Mouse (Mus musculus): ENCODE data around the gene Mars.
A peak's percentile ranks its signal among the peaks of the same experiment; 100 is the strongest.

Gene Mars

DNA sequence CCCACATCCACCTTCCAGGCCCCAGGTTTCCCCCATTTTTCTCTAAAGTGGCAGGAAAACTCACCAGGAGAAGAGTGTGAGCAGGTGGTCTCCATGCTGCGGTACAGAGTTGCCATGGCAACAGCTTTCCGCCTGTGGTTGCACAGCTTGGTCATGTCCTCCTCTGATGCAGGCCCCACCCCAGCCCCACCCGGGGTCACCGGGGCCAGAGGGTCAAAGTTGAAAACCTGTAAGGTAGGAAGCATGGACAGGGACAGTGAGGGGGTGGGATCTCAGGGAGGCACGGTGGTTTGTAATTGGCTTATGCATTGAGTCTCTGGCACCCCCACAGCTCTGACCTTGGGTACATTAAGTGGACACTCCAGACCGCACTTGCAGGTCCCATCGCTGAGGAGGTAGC lies 24.9 kb downstream of the Mars start:
- no peak for DNase-seq (ENCODE audit: low spot score in 2 of 2)

DNA sequence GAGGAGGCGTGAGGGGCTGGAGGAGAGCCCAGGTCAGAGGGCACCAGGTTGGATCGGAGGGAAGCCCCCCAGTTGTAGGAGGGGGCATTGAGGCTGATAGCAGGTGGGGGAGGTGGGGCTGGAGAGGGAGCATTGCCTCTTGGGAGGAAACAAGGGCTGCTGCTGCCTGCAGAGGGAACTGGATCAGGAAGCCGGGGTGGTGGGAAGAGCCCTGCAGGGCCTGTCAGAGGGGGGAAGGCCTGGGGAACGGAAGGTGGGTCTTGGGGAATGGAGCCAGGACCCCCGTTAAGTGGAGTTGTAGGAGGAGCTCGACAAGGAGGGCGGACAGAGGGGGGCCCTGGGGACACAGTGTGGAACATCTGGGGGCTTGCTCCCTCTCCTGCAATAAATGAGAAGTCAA lies 25.4 kb downstream of the Mars start:
- DNase-seq (ENCODE audit: low spot score in 2 of 2) = no peak

DNA sequence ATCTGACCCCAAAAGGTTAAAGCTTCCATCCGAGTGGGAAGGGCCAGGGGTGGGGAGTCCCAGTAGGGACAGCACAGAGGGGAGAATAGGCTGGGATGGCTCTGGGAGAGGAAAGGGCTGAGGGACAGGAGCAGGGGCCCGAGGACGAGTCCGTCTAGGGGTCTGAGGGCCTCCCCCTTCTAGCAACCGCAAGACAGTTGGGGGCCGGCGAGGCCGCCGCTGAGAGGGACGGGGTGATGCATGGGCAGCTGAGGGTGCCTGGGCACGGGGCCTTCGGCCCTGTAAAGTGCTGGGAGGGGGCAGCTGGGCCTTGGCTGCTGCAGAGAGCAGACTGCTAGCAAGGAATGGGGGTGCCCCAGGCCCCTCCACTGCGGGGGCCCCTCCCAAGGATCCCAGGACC lies 25.9 kb downstream of the Mars start:
- no peak for DNase-seq (ENCODE audit: low spot score in 2 of 2)

DNA sequence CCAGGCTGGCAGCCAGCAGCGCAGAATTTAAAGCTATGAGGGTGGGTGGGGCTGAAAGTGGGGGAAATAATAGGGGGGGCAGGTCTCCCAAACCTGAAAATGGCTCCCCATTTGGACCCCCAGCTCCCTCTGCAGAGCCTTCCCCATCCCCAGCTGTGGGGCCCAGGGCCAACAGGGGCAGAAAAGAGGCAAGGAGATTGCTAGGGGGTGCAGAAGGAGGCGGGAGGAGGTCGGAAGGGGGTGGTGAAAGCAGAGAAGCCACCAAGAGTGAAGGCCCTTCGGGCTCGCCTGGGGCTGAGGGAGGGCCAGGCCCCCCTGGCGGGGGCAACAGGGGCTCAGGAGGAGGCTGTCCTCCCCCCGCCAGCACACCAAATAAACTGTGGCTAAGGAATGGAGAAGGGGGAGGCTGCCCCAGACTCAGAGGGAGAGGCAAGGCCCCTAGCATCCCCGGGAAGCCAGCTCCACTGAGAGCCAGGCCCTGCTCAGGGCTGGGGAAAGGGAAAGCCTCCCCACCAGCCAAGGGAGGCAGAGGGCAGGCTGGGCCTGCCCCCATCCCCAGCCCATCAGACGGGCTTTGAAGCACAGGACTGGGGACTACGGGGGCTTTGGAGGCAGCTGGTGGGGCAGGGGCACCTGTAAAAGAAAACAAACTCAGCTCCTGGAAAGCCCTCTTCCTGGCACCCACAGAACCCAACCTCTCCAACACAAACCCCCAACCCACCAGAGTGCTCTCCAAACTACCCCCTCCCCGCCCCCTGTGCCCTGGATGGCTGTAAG lies 26.7 kb downstream of the Mars start:
- no peak for DNase-seq (ENCODE audit: low spot score in 2 of 2)

DNA sequence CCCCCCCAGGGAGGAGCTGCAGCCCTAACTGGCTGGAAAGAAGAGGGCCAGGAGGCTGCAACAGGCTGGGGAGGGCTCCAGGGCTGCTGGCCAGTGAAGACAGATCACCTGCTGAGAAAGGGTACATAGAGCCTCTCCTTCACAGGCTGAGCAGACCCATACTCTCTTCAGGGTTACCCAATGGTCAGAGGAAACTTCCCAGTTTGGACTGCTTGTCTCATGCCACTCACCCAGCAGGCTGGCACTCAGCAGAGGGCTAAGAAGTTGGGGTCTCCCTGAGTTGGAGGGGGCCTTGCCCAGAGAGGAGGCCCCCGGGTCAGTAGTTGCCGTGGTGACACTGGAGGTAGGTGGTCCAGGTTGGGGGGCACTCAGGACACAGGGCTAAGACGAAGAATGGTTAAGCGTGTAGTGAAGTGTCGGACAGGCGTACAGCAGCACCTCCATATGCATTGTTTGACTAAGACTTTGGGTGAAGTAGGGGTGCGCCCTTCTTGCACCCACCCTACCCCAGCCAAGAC lies 27.4 kb downstream of the Mars start:
- DNase-seq (ENCODE audit: low spot score in 2 of 2) = no peak

DNA sequence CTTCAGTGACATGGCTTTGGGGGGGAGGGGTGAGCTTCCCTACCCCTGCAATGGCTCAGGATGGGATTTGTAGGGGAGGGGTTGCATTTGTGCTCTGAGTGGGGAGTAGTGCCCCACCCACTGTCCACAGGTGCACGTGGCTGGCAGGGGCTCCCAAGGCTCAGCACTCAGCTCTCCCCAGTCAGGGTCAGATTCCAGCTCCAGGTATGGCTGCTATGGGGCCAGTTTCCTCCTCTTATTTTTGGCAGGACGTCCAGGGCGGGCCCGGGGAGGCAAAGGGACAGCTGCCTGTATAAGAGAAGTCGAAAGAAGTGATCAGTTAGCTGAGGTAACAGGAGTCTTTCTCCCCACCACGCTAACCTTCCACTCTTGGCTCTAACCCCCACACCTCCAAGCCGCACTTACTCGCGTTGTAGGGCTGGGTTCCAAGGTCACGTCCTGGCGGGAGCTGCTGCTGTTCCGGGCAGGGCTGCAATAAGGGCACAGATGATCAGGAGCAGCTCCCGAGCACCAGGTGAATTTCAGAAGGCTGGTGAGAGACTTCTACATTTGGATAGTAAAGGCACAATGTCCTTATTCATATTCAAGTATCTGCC lies 28.9 kb downstream of the Mars start:
- no peak for DNase-seq (ENCODE audit: low spot score in 2 of 2)

DNA sequence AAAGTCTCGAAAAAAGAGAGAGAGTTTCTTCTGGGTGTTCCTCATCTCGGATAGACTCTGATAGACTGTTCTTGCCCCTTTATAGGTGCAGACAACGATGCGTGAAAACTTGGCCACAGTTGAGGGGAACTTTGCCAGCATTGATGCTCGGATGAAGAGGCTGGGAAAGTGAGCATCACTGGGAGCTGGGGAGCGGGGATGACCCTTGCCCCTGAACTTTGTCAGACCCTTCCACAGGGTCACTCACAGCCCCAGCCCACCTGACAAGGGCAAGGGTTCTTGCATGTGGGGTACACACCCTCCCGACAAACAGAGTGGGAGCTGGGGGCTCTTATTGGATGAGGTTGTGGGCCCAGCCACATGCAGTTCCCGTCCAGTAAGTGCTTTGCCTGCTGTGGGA lies 30.3 kb downstream of the Mars start:
- DNase-seq (ENCODE audit: low spot score in 2 of 2) = no peak

DNA sequence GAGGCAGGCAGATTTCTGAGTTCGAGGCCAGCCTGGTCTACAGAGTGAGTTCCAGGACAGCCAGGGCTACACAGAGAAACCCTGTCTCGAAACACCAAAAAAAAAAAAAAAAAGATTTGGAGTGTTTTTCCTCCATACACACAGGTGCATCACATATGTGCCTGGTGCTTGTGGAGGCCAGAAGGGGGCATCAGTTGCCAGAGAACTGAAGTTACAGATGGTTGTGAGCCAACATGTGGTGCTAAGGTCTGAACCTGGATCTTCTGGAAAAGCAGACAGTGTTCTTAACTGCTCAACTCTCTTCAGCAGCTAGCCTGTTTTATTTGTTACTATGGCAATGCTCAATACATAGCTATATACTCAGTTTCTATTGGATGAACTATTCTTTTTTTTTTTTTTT lies 31.9 kb downstream of the Mars start:
- no peak for DNase-seq (ENCODE audit: low spot score in 2 of 2)

DNA sequence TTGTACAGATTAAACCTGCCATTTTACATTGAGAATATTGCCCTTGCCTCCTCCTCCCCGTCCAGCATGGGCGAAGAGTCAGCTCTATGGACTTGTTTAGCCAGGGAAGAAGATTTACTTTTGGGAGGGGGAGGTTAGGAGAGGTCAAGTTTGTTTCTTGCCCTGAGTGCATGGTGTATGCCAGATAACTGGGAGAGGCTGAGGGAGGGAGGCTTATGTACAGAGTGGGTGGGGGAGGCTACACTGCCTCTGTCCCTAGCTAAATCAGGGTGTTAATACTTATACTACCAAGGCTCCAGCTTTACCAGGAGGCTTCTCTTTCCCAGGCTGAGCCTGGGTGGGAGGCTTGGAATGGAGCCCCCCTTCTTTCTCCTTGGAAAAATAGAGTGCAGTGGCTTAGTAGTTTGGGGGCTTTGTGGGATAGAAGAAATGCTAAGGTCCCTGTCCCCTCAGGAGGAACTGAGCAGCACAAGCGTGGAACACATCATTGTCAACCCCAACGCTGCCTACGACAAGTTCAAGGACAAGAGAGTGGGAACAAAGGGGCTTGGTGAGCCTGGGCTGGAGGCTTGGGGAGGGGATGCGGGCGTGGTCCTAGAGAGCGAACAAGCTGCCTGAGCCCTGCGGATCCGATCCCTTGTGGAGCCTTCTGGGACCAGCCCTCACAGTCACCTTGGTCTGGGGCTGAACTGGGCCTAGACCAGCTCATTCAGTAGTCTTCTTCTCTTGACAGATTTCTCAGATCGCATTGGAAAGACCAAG lies 37.1 kb downstream of the Mars start:
- no peak for DNase-seq (ENCODE audit: low spot score in 2 of 2)

DNA sequence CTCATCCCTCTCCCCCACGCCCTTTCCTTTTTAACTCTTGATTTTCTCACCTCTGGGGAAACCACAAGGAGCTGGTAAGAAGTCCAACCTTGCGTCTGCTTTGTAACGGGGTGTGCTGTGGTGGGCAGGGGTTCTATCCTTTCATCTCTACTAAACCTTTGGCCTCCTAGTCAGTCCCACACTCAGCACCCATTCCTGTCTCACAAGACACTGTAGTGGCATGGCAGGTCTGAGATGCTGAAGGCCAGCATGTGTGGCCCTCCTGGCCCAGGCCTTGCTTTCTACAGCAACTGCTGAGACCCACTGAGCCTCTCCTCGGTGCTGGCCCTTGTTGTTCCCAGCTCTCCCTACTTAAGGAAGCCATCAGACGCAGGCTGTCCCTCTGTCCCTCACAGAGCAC lies 39.2 kb downstream of the Mars start:
- DNase-seq (ENCODE audit: low spot score in 2 of 2) = no peak

DNA sequence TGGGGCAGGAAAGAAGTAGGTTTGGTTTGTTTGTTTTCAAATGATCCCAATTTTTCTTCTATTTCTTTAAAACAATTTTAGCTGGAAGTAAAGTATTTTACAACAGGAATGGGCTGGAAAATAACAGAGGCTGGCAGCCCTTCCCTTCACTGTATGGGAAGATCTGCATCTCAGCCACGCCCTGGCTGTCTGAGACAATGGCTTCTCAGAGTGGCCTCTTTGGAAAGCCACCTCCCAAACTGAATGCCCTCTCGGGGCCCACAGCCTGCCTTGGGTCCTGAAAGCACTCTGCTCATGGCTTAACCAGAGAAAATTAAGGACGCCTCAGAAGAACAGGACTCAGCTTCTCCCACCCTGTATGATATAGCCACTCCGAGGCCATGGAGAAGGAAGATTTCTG lies 41.7 kb downstream of the Mars start:
- DNase-seq (ENCODE audit: low spot score in 2 of 2) = no peak

DNA sequence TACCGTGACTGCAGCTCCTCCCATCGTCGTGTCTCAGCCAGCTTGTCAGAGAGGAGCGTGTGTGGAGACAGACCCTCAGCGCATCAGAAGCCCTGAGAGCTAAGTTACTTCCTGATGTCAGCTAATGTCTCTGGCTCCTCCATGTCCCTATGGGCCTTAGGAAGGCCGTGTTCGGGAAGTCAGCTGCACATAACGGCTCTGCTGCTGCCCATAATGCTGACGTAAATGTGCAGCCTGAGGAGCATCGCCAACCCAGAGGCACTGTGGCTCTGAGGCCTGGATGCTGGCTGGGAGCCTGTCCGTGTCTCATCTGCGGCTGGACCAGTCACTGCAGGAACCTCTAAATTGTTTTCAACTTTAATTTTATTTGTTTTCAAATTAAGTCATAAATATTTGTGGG lies 42.5 kb downstream of the Mars start:
- no peak for DNase-seq (ENCODE audit: low spot score in 2 of 2)

DNA sequence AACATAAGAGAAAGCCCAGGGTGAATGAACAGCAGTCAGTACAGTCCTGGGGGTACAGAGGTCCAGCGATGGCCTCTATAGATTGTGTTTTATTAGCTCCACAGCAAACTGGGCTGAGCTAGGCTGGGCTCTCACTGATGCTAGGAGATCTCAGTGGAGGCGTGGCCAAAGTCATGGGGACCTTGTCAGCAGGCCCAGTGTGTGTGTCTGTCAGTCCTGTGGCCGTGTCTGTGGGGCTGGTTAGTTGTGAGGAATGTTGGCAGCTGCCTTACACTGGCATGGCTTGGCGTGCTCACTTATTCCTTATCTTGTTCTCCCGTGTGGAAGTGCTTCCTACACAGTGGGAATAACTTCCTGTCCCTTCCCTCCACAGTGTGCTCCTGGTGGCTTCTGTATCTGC lies 43.2 kb downstream of the Mars start:
- DNase-seq (ENCODE audit: low spot score in 2 of 2) = no peak

DNA sequence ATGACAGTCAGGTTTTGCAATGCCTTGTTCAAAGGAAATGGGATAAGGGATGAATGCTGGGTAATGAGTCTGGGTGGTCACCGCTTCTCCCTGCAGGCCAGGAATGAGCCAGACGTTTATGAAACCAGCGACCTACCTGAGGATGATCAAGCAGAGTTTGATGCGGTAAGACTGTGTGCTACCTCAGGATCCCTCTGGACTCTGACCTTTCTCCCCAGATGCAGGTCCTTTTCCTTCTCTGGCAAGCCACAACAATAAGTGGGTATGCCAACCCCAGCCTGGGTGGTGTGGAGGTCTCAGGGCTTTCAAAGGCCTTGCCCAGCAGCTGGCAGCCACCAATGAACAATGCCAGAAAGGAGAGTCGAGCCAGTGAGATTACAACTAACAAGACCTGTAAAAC lies 44.3 kb downstream of the Mars start:
- DNase-seq (ENCODE audit: low spot score in 2 of 2) = no peak

DNA sequence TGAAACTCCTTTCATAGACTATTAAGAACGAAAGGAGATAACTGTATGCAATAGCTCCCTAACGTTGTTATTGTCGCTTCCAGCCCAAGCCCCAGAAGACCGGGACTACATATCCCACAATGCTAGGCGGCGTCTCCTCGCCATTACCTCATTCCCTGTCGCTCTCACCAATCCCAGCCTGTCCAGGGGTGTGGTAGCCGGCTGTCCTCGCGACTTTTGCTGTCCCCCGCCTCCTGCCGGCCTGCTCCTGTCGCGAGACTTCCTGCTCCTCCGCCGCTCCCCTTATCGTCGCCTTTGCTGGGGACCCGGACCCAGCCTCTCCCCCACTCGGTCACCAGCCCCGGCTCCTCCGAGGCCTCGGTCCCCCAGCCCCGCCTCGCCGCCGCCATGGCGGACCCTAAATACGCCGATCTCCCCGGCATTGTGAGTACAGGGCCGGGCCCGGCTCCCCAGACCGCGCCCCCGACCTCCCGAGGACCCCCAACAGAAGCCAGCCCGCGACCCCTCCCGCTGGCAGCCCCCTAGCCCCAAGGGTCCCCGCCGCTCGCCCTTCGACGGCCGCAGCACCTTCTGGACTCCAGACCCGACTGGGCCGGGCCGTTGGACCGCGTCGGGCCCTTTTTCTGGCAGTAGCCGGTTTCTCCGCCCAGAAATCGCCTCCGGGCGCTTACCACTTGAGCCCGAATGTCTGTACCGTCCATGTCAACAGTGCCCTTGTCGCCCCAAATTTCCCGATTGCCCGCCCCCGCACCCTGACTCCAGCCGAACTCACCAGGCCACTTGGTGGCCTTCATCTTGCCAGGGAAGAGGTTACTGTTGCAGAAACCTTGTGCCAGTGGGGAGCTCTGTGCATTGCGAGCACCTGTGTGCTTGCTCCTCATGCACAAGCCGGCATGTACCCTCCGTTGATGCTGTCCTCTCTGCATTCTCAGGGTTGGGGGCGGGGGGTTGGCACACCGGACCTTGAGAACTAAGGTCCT lies 45.2 kb downstream of the Mars start, which contains the start of gene Dctn2:
TSS of gene Dctn2 (plus strand) at position 257 of the 980 bp plus-strand sequence.
- peak; percentile 76 to 88 for DNase-seq (ENCODE audit: low spot score in 2 of 2)

DNA sequence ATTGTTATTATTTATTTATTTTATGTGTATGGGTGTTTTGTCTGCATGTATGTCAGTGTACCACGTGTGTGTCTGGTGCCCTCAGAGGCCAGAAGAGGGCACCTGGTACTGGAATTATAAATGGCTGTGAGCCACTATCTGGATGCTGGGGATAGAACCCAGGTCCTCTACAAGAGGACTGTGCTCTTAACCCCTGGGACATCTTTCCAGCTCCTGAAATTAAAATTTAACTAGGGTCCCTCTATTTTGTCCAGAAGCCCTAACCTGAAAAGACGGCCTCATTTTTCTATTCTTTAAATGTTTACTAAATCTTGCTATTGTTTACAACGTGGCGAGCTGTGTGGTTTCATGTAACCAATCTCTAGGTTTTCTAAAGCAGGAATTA lies 45.9 kb downstream of the Mars start:
- no peak for DNase-seq (ENCODE audit: low spot score in 2 of 2)

DNA sequence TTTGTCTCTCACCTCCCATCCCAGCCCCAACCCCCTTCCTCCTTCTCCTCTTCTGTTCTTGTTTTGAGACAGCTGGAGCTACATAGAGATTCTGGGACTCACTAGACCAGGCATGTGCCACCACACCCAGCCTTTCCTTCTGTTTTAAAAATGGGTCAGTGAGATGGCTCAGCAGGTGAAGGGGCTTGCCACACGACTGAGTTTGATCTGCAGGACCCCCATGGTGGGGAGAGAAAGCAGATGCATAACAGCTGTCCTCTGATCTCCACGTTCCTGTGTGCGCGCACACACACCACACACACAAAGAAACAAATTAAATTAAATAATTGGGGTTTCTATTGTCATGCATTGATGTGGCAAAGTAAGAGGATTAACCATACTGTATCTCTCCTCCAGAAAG lies 46.6 kb downstream of the Mars start:
- no peak for DNase-seq (ENCODE audit: low spot score in 2 of 2)

DNA sequence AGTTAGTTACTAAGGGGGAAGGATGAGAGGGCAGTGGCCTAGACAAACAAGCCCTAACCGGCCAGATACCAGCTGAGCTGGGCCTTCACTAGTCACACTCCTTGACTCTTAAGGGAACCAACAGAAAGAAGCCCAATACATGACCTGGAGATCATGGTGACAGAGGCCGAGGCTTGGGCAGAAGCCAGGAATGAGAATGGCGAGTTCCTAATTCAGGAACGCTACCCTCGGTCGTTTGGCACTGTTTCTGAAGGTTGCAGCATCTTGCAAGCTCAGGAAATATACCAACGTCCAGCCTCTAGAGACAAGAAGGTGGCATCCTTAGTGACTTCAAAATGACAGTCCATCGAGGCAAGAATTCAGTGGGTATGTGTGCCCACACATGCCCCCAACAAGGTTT lies 47.2 kb downstream of the Mars start:
- no peak for DNase-seq (ENCODE audit: low spot score in 2 of 2)

DNA sequence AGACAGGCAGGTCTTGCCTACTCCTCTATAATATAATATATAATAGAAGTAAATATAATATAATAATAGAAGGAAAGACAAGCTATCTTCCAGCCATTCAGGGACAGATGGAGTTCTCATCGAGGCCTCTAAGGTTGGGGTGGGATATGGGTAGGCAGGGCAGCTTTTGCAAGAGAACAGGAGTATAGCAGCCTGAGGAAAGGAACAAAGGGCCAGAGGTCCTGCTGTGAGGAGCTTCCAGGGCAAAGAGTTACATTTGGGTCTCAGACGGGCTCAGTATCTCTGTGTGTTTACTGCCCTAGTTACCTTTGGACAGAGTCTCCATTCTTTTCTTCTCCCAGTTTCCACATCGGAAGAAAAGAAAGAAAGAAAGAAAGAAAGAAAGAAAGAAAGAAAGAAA lies 48.0 kb downstream of the Mars start:
- no peak for DNase-seq (ENCODE audit: low spot score in 2 of 2)

DNA sequence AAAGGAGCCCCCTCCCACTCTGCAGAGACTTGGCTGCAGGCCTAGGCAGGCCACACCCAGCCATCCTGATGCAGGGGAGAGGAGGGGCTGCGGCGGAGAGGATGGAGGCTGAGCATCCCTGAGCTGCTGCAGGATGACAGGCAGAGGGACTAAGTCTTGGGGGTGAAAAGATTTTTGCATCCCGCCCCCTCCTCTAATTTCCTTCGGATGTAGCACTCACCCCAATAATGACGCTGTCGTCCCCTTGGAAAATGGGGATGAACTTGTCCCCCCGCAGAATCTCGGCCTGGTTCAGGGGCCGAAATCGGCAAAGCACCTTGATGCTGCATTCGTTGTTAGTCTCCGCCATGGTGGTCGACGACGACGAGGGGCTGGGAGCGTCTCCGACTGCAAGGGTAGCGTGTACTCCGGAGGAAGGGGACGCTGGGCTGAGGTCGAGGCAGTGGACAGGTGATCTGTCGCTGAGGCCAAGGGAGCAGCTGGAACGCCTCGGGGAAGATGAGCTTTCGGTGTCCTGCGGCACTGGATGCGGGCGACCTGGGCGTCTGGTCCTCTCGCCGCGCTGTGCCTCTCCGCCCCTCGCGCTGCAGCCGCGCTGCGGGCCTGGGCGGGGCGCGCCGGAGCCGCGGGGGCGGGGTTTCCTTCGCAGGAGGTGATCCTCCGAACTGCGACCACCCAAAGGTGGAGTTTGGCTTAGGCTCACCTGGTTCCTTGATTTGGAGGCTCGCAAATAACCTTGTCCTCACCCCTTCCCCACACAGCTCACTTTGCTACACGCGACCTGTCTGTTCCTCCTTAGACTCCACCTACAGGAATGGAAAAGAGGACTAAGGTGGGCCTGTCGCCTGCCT lies 48.8 kb downstream of the Mars start, which contains the start of gene Kif5a:
TSS of gene Kif5a (minus strand) at position 801 of the 851 bp plus-strand sequence.
- peak; percentile 48 to 53 for DNase-seq (ENCODE audit: low spot score in 2 of 2)

All from frontal cortex, postnatal 25 days (tissue).